Mouse (Mus musculus) telencephalon, adult 2 months (tissue): ENCODE measurements at regions not wholly inside any gene's neighbourhood (a gene's known extent, or its start where the extent isn't known, plus 50 kb on each side); places are given as distances from the start of the nearest gene placed in this dataset.
"Not testable (repeated sequence)": the region's sequence is repeated elsewhere in the genome, so short reads cannot be mapped to it uniquely, and the experiment has no call there.

Experiments
- DNase-seq: peaks from one replicate; pipeline ENCODE4 v3.0.0-alpha.2; 2011; ENCODE audit warnings: low read depth, low spot score

DNA sequence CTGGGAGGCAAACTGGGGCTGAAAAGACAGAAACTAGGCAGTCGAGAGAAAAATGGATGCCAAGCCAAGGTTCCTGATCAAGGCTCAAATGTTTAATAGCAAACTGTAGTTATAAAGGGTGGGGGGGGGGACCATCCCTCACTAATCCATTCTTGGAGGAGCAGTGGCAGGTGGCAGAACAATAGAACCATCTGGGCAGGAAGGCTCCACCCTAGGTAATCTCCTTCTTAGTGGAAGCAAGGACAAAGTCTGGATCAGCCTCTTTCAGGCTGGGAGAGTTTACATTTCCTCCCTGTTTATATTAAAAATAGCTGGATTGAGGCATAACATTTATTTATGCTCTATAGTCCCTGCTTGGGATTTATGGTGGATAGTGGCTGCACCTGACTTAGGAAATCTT lies 180.8 kb downstream of the Cdh9 start:
- DNase-seq, result no peak

DNA sequence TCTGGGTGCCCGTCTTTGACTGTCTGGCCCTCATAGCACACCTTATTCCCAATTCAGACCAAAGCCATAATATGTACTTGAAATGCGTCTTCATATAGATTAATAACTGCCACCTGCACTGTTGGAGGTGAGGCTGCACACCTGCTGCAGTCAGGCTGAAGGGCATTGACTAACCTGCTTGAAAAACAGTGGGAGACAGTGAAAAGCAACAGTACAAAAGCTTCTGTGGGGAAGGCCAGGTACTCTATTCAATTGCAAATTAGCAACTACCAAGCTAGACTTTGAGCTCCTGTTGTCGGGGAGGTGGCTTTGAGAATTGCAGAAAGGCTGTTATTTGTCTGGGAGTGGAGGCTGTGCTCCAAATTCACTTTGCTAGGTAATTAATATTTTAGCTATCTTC lies 181.4 kb downstream of the Cdh9 start:
- not testable (repeated sequence) for DNase-seq

DNA sequence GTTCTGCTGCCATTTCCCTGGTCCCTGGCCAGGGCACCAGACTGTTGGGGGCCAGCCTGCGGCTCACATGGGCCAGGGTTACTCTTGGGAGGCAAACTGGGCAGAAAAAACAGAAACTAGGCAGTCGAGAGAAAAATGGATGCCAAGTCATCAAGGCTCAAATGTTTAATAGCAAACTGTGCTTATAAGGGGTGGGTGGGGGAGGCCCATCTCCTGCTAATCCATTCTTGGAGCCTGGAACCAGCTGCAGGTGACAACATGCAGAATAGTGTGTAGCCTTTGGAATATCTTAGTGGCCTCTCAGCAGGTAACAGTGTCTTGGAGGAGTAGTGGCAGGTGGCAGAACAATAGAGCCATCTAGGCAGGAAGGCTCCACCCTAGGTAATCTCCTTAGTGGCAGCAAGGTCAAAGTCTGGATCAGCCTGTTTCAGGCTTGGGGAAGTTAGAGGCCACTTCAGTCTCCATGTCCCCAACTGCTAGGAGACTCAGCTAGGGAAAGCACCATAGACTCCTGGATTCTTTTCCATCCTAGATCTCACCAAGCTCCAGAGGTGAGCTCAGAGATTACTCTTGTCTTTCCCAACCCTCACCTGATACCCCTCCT lies 186.5 kb downstream of the Cdh9 start:
- DNase-seq, result no peak

GRCm38 (mm10) chr15:16923246-16923645 lies 194.7 kb downstream of the Cdh9 start:
- no peak for DNase-seq

- no peak for DNase-seq
Measured at GRCm38 (mm10) chr15:16933137-16933677, 204.7 kb downstream of the Cdh9 start.

GRCm38 (mm10) chr15:16934438-16934837 lies 205.9 kb downstream of the Cdh9 start:
- DNase-seq, result no peak

GRCm38 (mm10) chr15:16975821-16976220 lies 247.3 kb downstream of the Cdh9 start:
- DNase-seq, result not testable (repeated sequence)

DNA sequence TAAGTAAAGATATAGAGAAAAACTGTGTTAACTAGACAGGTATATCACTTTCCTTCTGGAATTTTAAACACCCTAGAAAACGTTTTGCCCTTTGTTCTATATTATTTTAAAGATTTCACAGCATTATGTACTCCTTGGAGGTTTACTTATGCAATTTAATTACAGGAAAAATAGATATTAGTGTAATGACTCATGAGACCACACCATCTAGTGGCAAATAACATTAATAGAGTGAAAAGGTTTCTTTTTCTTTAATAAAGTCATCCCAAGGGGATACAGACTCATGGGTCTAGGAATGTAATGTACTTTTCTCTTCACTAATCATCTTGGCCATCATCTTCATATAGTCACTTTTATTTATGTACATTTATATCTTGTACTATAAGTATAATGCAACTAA lies 262.3 kb downstream of the Cdh9 start:
- DNase-seq, result no peak

DNA sequence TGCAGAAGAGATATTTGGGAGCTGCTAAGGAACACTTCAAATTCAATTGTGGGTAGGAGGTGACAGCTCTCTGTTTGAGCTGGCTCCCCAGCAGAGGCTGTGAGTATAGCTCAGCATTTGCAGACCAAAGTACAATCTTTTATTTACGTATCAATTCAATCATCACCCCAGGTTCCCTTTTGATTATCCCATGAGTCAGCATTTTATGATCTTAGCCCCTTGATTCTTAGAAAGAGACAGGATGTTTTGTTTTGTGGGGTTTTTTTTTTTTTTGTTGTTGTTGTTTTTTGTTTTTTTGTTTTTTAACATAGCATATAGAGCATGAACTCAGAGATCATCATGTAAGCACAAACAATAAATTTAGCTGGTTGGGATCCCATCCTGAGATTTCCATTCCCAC lies 267.1 kb downstream of the Cdh9 start:
- no peak for DNase-seq

- peak; percentile 21 for DNase-seq
Measured at GRCm38 (mm10) chr15:17006139-17006538, 277.6 kb downstream of the Cdh9 start.

GRCm38 (mm10) chr15:17007811-17008210 lies 279.3 kb downstream of the Cdh9 start:
- peak; percentile 64 for DNase-seq

- no peak for DNase-seq
Measured at GRCm38 (mm10) chr15:17048867-17049628, 320.5 kb downstream of the Cdh9 start.

DNA sequence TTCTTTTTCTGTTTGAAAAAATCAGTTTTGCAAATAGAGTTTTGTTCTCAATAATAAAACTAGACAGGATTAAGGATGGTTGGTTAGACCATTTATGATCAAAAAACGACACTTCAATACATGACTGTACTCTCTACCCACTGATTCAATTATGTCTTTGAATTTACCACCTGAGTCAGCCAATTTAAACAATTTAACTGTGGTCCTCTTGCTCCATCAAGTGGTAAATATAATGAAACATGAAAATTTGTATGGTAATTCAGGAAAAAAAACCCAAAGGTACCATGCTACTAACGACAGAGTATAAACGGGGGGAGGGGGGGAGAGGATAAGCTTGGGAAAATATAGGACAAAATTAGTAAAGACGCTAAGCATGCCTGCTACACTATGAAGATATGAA lies 341.2 kb downstream of the Cdh9 start:
- no peak for DNase-seq

GRCm38 (mm10) chr15:17084030-17084429 lies 355.5 kb downstream of the Cdh9 start:
- DNase-seq, result no peak

- DNase-seq, result no peak
Measured at GRCm38 (mm10) chr15:17088644-17089228, 360.2 kb downstream of the Cdh9 start.

GRCm38 (mm10) chr15:17098927-17099326 lies 370.4 kb downstream of the Cdh9 start:
- peak; percentile 35 for DNase-seq

DNA sequence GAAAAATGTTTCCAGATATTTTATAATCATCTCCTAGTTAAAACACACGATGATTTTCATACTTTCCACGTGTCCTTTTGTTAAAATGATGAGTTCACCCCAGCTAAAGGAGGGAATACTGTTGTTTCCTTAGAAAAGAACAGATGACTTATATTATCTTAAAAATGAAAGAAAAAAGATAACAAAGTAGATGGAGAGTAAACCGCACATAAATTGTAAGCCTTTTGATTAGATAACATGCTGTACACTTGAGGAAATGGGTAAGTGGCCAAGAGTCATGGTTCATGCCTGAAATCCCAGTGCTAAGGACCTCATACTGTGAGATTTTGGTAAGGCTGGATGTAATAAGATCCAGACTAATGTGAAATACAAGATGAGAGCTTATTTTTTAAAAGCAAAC lies 372.6 kb downstream of the Cdh9 start:
- DNase-seq, result no peak

- no peak for DNase-seq
Measured at GRCm38 (mm10) chr15:17135721-17136120, 407.2 kb downstream of the Cdh9 start.

DNA sequence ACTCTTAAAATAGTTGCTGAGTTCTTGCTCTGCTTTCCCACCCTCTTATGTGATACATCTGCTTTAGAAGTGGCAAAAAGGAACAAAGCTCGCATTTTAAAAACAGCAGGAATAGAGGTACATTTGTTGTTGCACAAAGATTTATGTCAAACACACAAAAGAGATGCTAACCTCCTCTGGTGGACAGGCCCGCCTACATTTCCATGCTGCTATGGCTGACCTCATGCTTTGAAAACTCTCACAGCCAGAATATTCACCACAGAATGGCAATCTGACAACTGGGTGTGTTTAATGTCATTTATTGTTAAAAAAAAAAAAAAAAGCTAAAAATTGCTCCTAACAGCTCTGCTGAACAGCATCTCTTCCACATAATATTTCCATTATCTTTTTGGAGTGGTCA lies 451.6 kb downstream of the Cdh9 start:
- DNase-seq, result no peak

DNA sequence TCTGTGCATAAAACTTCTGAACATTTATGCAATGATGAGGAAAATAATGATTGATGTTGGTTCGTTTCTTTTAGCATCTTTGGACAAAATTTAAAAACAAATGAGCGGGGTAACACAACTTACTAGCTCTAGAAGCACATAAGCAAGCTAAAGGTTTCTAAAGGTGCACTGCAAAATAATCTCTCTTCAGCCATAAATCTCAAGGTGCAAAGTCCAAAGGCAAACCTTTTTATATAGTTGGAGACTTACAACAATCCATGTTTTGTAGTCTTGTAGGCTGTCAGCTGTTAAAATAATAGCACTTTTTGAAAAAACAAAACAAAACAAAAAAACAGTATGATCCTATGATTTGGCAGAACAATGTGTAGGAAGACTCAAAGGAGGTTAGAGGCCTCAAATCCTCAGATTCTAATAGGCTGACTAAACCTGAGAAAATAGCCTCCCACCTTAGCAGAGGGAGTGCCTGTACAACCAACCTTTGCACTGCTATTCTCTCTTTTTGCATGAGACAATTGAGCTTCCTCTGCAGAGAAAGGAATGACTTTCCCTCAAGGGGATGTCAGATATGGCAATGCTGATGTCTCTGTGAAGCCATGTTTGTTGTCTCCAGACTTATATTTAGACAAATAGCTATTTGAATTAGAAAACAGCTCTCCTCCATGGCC lies 452.9 kb downstream of the Cdh9 start:
- DNase-seq, result no peak

DNA sequence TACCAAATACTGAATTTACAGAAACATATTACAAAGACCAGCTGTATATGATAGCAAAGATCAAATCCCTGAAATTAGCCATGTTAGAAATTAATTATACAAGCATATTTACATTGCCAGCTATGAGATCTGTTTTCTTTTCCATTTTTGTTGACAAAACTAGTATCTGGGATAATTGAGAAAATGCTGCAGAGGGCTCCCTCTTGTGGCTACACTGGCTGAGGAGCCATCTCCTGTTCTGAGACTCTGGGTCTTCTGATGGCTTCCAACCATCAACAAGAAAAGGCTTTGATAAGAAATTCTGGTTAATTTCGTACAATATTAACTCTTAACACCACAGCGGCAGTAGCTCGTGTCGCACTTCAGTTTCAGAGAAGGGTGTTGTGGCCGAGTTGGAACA lies 466.9 kb downstream of the Cdh9 start:
- DNase-seq, result peak; percentile 3

DNA sequence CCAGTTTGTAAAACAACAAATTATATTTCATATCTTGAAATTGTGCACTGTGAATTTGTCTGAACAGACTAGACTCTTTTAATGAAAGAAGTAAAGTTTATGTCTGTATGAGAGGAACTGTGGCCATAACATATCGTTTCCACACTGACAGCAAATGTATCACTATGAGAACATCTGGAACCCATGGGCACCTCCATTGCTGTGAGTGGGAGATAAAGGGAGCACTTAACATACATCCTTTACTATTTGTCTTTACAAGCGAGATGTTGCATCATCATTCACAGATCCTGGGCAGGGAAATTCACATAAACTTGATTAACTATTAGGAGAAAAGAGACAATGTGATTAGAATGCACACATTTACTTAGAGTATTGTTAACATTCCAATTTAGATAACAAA lies 476.2 kb downstream of the Cdh9 start:
- DNase-seq, result no peak
